Mouse (Mus musculus) hindbrain, embryonic 16.5 days (tissue): ENCODE data around the gene Adarb2. TPM values are rescaled to one million over a fixed set of nuclear protein-coding genes. Genes with fewer than 3 reads are reported as not detected.

Source experiments
- ATAC-seq: fragments of 200-750 bp; cut with Nextera tagmentation; 2 replicates; pipeline ENCODE4 v1.8.0; 2017; ENCODE audit warnings: moderate TSS enrichment, moderate library complexity
- H3K27ac ChIP-seq: fragments of 300-500 bp; sonication (generic); 2 replicates; pipeline ENCODE4 v1.5.1; 2014; ENCODE audit warnings: low read depth, mild to moderate bottlenecking, control low read depth, low read length, moderate library complexity
- H3K27me3 ChIP-seq: fragments of 300-500 bp; sonication (generic); replicated peaks from 2 replicates; pipeline ENCODE4 v1.6.1; 2014; ENCODE audit warnings: low read length; ENCODE audit not compliant: control insufficient read depth, insufficient read depth
- H3K36me3 ChIP-seq: fragments of 300-500 bp; sonication (generic); 2 replicates; pipeline ENCODE4 v1.6.1; 2014; ENCODE audit warnings: mild to moderate bottlenecking, low read length, moderate library complexity, mixed read lengths; ENCODE audit not compliant: control insufficient read depth, insufficient read depth
- H3K4me1 ChIP-seq: fragments of 300-500 bp; sonication (generic); 2 replicates; pipeline ENCODE4 v1.6.1; 2014; ENCODE audit warnings: low read depth, low read length; ENCODE audit not compliant: control insufficient read depth, insufficient read depth
- H3K4me2 ChIP-seq: fragments of 300-500 bp; sonication (generic); 2 replicates; pipeline ENCODE4 v1.6.1; 2014; ENCODE audit warnings: mild to moderate bottlenecking, low read length, control low read depth, moderate library complexity
- H3K4me3 ChIP-seq: fragments of 300-500 bp; sonication (generic); 2 replicates; pipeline ENCODE4 v1.5.1; 2014; ENCODE audit warnings: mild to moderate bottlenecking, low read length, control low read depth, moderate library complexity
- H3K9ac ChIP-seq: fragments of 300-500 bp; sonication (generic); 2 replicates; pipeline ENCODE4 v1.6.1; 2014; ENCODE audit warnings: low read depth, mild to moderate bottlenecking, control low read depth, low read length, moderate library complexity
- H3K9me3 ChIP-seq: fragments of 300-500 bp; sonication (generic); 2 replicates; pipeline ENCODE4 v1.6.1; 2014; ENCODE audit warnings: mild to moderate bottlenecking, low read length, moderate library complexity; ENCODE audit not compliant: control insufficient read depth
- WGBS: fragments of 180-500 bp; shearing (Covaris S2); extraction: QIAGEN DNeasy Blood & Tissue Kit; methylation state at CpG from one replicate; pipeline ENCODE4 v1.1.7; 2014; 5-methylcytosine and 5-hydroxymethylcytosine counted together
- polyA plus RNA-seq: library from polyadenylated mRNA; unstranded; fragments of >200 nt; fragmentation: Nextera tagmentation; extraction: Ambion mirVana; gene quantifications from 2 replicates; pipeline ENCODE4 v1.2.1, GENCODE M21; 2015

The Adarb2 gene
- polyA plus RNA-seq, 1 experiment from 2014 or later: 25.3 TPM

DNA sequence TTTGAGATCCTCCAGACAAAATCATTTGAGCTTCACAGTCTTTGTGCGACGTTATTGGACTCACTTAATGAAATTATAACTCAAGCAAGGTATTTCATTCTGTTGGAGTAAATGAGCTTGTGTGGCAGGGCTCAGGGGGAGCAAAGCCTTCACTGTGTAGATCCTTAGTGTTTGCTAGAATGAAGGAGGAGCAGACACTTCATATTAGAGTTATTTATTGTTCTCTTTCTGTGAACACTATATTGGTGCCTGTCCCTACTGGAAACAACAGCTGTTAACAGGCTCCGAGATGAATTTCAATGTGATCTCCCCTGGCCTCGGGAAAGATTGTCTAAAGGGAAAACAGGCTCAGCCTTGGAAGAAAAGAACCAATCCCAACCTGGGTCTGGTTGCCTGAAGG, 355.1 kb downstream of the Adarb2 start:
- H3K9me3 ChIP-seq: no peaks in the 10 kb centered on the region
- no peaks in the 10 kb centered on the region; the same call in 1 of the 2 replicates for H3K4me1 ChIP-seq
- no peak overlapping the region for H3K4me3 ChIP-seq
- no peaks in the 10 kb centered on the region for H3K27me3 ChIP-seq
- H3K9ac ChIP-seq: no peak overlapping the region
- H3K36me3 ChIP-seq: no peaks in the 10 kb centered on the region
- H3K27ac ChIP-seq: no peak overlapping the region
- H3K4me2 ChIP-seq: no peak overlapping the region
- WGBS: 43% methylated on average over 4 of the region's 4 CpGs
- no peak; the same call in 1 of the 2 replicates for ATAC-seq

DNA sequence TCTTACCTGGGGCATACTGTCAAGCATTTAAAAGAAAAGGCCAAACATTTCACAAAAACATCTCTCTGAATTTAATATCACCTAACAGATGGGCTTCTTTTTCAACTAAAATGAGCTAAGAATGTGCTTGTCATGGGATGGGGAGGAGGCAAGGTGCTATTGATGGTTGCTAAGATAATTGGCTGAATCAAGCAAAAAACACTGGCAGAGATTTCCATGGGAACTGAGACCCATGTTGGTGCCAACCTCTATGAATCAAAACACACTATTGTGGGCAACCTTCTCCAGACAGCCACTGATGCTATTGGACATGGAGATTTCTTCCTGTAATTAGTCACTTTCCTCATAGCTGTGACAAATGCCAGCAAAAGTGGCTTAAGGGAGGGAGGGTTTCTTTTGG, 357.8 kb downstream of the Adarb2 start:
- Histone ChIP-seq H3K9ac (no peak overlapping the region), H3K4me1 (no peaks in the 10 kb centered on the region; the same call in 1 of the 2 replicates), H3K27me3 (no peaks in the 10 kb centered on the region), H3K36me3 (no peaks in the 10 kb centered on the region), H3K27ac (no peak overlapping the region), H3K4me3 (no peak overlapping the region), H3K4me2 (no peak overlapping the region), H3K9me3 (no peaks in the 10 kb centered on the region)
- no peak for ATAC-seq

DNA sequence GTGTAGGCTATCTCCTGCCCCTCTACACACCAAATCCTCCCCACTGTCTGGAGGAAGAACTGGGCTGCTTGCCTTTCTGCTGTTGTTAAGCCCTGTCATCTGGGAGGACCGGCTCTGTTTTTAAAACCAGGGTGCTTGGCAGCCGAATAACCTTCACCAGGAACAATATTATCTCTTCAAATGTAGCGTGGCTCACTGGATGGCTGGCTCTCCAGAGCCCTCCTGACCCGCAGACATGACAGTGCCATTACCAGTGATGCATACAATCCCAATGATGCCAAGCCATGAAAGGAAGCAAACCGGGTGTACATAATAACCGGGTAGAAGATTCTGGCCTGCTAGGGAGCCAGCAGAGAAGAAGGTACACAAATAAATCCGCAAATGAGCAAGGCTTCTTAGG, 360.5 kb downstream of the Adarb2 start:
- 73% methylated on average over 7 of the region's 7 CpGs for WGBS
- H3K36me3 ChIP-seq: no peaks in the 10 kb centered on the region
- peak; percentile 51 for ATAC-seq

DNA sequence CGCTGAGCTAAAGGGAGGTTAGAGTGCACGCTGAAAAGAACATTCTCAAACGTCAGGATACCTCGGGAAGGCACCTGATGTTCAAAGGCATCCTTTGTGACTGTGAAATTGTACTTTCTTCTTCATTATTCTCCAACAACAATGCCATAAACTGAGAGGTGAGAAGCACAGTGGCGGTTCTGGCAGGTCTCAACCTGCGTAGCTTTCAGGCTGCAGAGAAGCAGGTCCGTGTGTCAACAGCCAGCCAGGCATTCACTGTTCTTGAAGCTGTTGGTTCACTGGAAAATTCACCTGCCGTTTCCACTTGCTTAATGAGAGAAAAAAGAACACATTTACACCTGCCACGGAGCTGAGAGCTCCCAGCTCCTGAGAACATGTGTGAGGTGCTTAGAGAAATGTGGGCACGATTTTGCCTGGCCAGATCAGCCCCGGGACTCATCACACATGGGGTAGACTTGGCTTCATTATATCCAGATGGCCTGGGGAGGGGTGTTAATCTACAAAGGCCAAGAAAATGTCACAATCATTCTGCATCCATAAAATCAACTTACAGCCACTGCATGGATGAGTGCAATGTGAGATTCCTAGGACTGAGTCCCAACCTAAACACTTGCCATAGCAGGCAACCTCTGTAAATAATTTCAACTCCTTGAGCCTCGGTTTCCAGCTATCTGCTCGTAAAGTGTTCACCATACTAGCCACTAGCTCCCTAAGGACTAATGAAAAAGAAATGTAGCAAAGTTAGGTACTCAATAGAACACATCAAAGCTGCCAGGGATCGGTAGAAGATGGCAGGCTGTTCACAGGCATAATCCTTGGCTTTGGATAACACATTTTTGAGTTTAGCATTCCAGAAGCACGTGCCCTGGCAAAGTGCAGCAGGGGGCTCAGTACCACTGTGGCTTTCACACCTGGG, 364.7 kb downstream of the Adarb2 start:
- H3K9ac ChIP-seq: no peak overlapping the region
- peaks cover 4% of the 10 kb centered on the region; the same call in 1 of the 2 replicates for H3K4me1 ChIP-seq
- H3K27me3 ChIP-seq: no peaks in the 10 kb centered on the region
- no peaks in the 10 kb centered on the region for H3K9me3 ChIP-seq
- peak; percentile 68 for ATAC-seq
- no peaks in the 10 kb centered on the region for H3K36me3 ChIP-seq
- H3K27ac ChIP-seq: no peak overlapping the region; the same call in 1 of the 2 replicates
- peak overlapping the region; percentile 10; the same call in 1 of the 2 replicates for H3K4me2 ChIP-seq
- WGBS: 50% methylated on average over 15 of the region's 15 CpGs
- H3K4me3 ChIP-seq: no peak overlapping the region

More for the DNA sequence above, 360.5 kb downstream of the Adarb2 start:
- Histone ChIP-seq H3K4me2 (no peak overlapping the region), H3K4me1 (peaks cover 4% of the 10 kb centered on the region; the same call in 1 of the 2 replicates), H3K9me3 (no peaks in the 10 kb centered on the region), H3K27me3 (no peaks in the 10 kb centered on the region), H3K4me3 (no peak overlapping the region), H3K9ac (no peak overlapping the region), H3K27ac (no peak overlapping the region)

DNA sequence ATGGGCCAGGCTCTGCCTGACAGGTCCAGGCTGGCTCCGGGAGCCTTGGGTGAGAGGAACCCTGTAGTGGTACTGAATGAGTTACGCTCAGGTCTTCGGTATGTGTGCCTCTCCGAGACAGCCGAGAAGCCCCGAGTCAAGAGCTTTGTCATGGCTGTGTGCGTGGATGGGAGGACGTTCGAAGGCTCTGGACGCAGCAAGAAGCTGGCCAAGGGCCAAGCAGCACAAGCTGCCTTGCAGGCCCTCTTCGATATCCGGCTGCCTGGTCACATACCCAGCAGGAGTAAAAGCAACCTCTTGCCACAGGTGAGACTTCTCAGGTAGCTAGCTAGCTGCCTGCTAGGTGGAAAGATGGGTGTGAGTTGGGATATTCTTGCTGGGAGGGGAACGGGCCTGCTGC, 367.6 kb downstream of the Adarb2 start:
- Histone ChIP-seq H3K4me3 (no peak overlapping the region), H3K27me3 (no peaks in the 10 kb centered on the region), H3K9ac (no peak overlapping the region), H3K27ac (no peak overlapping the region), H3K36me3 (no peaks in the 10 kb centered on the region), H3K4me2 (no peak overlapping the region), H3K4me1 (peaks cover 4% of the 10 kb centered on the region; the same call in 1 of the 2 replicates), H3K9me3 (no peaks in the 10 kb centered on the region)
- WGBS: 82% methylated on average over 13 of the region's 13 CpGs
- no peak for ATAC-seq

DNA sequence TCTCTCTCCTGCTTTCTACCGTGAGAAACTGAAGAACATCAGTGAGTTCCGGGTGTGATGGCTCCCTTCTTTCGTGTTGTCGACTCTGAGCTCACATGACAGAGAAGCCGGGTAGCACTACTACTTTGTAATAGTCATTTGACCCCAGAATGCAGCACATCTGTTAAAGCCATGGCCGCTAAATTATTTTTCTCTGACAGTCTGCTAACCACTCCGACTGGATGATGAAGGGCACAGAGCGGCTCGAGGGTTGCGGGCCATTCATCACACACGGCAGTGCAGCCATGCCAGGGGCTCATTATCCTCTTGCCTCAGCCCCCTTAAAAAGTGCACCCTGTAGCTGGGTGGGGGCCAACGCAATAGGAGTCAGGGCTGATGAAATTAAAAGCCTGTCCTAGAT, 371.2 kb downstream of the Adarb2 start:
- 76% methylated on average over 12 of the region's 12 CpGs for WGBS
- Histone ChIP-seq H3K27me3 (no peaks in the 10 kb centered on the region), H3K4me2 (no peak overlapping the region), H3K4me3 (no peak overlapping the region), H3K4me1 (no peaks in the 10 kb centered on the region), H3K9ac (no peak overlapping the region), H3K36me3 (no peaks in the 10 kb centered on the region), H3K9me3 (no peaks in the 10 kb centered on the region), H3K27ac (no peak overlapping the region)
- peak; percentile 74; the same call in 1 of the 2 replicates for ATAC-seq

DNA sequence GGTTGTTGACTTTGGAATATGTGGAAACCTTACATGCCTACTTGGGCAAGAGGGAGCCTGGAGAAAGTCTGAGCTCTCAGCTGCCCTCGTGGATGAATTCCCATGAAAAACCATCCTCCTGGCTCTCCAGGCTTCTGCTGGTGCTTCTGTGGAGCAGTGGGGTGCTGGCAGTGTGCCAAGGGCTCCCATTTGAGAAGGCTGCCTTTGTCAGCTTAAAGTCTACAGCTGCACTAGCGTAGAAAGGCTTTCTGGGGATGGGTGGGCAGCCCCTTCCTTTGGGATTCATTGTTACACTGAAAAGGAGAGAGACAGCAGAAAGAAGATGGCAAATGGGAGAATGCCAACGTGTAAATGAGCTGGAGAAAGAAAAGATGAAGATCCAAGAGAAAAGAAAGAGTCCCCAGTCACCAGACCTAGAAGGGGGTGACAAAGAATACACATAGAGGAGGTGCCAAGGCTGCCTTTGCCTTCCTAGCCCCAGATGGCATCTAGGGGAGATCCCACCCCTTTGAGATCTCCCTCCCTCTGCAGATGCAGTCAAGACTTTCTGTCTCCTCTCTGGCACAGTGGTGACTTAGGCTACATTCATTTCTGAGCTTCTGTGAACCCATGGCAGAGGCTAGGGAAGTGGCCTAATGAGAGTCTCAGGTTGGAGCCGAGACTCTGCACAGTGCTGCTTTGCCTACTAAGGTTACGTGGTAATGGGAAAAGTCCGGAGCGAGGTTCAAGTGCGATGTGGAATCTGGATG, 381.8 kb downstream of the Adarb2 start:
- 65% methylated on average over 8 of the region's 8 CpGs for WGBS
- H3K27ac ChIP-seq: no peak overlapping the region
- H3K36me3 ChIP-seq: no peaks in the 10 kb centered on the region
- H3K9me3 ChIP-seq: no peaks in the 10 kb centered on the region
- no peak overlapping the region for H3K9ac ChIP-seq
- no peak overlapping the region for H3K4me3 ChIP-seq
- H3K27me3 ChIP-seq: no peaks in the 10 kb centered on the region
- H3K4me2 ChIP-seq: no peak overlapping the region
- no peaks in the 10 kb centered on the region for H3K4me1 ChIP-seq
- ATAC-seq: peak; percentile 80

DNA sequence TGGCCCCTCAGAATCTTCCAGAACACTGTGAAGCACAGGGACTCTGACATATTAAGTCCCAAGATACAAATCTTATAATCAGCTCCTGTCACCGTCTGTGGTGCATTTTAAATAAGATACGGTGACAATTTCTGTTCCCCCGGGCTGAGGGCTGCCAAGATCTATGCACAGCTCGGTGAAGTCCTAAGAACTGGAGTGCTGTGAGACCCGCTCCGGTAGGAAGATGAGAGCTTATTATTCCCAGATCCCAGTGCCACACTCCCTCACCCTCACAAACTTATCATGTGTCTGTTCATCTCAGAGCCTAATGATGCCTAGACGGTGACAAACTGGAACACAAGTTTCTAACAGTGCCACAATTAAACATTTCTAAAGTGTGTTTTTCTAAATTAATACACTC, 384.8 kb downstream of the Adarb2 start:
- Histone ChIP-seq H3K4me3 (no peak overlapping the region), H3K36me3 (no peaks in the 10 kb centered on the region), H3K4me1 (no peaks in the 10 kb centered on the region), H3K9me3 (no peaks in the 10 kb centered on the region), H3K27ac (no peak overlapping the region), H3K27me3 (no peaks in the 10 kb centered on the region), H3K9ac (no peak overlapping the region), H3K4me2 (no peak overlapping the region)
- 65% methylated on average over 7 of the region's 7 CpGs for WGBS
- ATAC-seq: no peak

DNA sequence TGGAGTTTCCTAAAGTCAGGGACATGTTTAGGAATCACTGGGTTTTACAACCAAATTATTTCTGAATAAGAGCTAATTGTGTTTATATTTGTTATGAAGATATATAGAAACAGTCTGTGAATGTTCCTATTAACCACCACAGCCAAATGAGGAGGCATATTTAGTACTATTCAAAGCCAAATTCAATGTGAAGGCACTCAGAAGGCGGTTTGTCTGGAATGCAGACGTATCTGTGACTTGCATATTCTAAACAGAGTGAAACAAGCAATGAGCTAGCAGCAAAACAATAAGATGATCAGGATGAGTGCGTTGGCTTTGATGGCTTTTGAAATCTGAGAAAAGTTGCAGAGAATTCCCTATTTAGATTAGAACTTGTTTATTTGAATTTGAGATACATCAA, 387.8 kb downstream of the Adarb2 start:
- no peak for ATAC-seq
- Histone ChIP-seq H3K36me3 (no peaks in the 10 kb centered on the region), H3K4me3 (no peak overlapping the region), H3K4me1 (no peaks in the 10 kb centered on the region), H3K4me2 (no peak overlapping the region), H3K9ac (no peak overlapping the region), H3K27ac (no peak overlapping the region), H3K27me3 (no peaks in the 10 kb centered on the region), H3K9me3 (no peaks in the 10 kb centered on the region)
- 67% methylated on average over 3 of the region's 3 CpGs for WGBS
